Comparison of ENCODE assay signal across 15 mouse cellular contexts in genomic region chr11:31810011-31810786, GRCm38 (mm10).
A peak's percentile ranks its signal among the peaks of the same experiment; 100 is the strongest.
DNase-seq lines count a peak whose midpoint lies in the region; ATAC-seq and TF ChIP-seq lines count a peak whose summit lies in the region.
"Had no signal": no experiment of that assay in that cellular context is flagged by ENCODE, and none has a peak within 500 bp of the region (broad histone marks: within the 10 kb centered on the region; RNA-seq: fewer than 3 reads in every experiment).

No protein-coding gene starts in this region.

- H3K4me1 ChIP-seq in kidney, embryonic 16.5 days (ENCODE audit: insufficient read depth, low read length): peaks cover 24% of the 10 kb centered on the region
- peaks cover 78% of the 10 kb centered on the region for H3K4me1 ChIP-seq in liver, embryonic 15.5 days (replicated peaks)
- H3K4me1 ChIP-seq: forebrain, embryonic 13.5 days had no signal

- no peak overlapping the region for H3K4me3 ChIP-seq in gastrocnemius, adult 2 months
- H3K4me3 ChIP-seq in kidney, embryonic 16.5 days (ENCODE audit: low read length): no peak overlapping the region
- no peak overlapping the region for H3K4me3 ChIP-seq in liver, embryonic 15.5 days (replicated peaks)
- H3K4me3 ChIP-seq: embryonic facial prominence, embryonic 13.5 days; forebrain, embryonic 13.5 days; heart, embryonic 15.5 days; midbrain, embryonic 12.5 days; neural tube, embryonic 13.5 days had no signal

- H3K36me3 ChIP-seq in kidney, embryonic 16.5 days (ENCODE audit: insufficient read depth, low read length): no peaks in the 10 kb centered on the region
- no peaks in the 10 kb centered on the region for H3K36me3 ChIP-seq in liver, embryonic 15.5 days (replicated peaks)
- H3K36me3 ChIP-seq: embryonic facial prominence, embryonic 13.5 days; heart, embryonic 15.5 days; midbrain, embryonic 12.5 days; neural tube, embryonic 13.5 days had no signal

- ATAC-seq in kidney, embryonic 16.5 days (ENCODE audit: low FRiP score, low TSS enrichment): peak; percentile 16; the same call in 1 of the 2 replicates
- ATAC-seq in liver, embryonic 15.5 days (ENCODE audit: insufficient read depth): no peak; the same call in 1 of the 2 replicates
- ATAC-seq: forebrain, embryonic 13.5 days had no signal

- intact Hi-C loops in gastrocnemius, adult 2 months (cut with DNase I): no loop called here
- intact Hi-C loops in gastrocnemius, postnatal 14 days (cut with DNase I; ENCODE audit: low total_unique reads): no loop called here

- no peak overlapping the region for H3K4me2 ChIP-seq in kidney, embryonic 16.5 days (replicated peaks; ENCODE audit: low read depth, low read length)
- H3K4me2 ChIP-seq in liver, embryonic 15.5 days: no peak overlapping the region
- H3K4me2 ChIP-seq: embryonic facial prominence, embryonic 13.5 days; forebrain, embryonic 13.5 days; heart, embryonic 15.5 days; lung, embryonic 14.5 days; midbrain, embryonic 12.5 days; neural tube, embryonic 13.5 days had no signal

- 41% methylated on average over 7 of the region's 7 CpGs for WGBS in kidney, embryonic 16.5 days
- WGBS in liver, embryonic 15.5 days (ENCODE audit: insufficient replicate concordance): 35% methylated on average over 7 of the region's 7 CpGs

- H3K27me3 ChIP-seq in kidney, embryonic 16.5 days (ENCODE audit: insufficient read depth, low read length): no peaks in the 10 kb centered on the region
- H3K27me3 ChIP-seq in liver, embryonic 15.5 days: no peaks in the 10 kb centered on the region
- H3K27me3 ChIP-seq: embryonic facial prominence, embryonic 13.5 days; forebrain, embryonic 13.5 days; heart, embryonic 15.5 days; midbrain, embryonic 12.5 days; neural tube, embryonic 13.5 days had no signal

- no peaks in the 10 kb centered on the region for H3K9me3 ChIP-seq in kidney, embryonic 16.5 days (ENCODE audit: low read length)
- H3K9me3 ChIP-seq in liver, embryonic 15.5 days (replicated peaks): no peaks in the 10 kb centered on the region
- H3K9me3 ChIP-seq: embryonic facial prominence, embryonic 13.5 days; forebrain, embryonic 13.5 days; heart, embryonic 15.5 days; midbrain, embryonic 12.5 days; neural tube, embryonic 13.5 days had no signal

- DNase-seq in gastrocnemius, adult 2 months: no peak
- DNase-seq in gastrocnemius, postnatal 14 days: no peak
- no peak for DNase-seq in kidney, postnatal 14 days
- DNase-seq in R1 (ENCODE audit: low read depth, low spot score): peak; percentile 14
- DNase-seq in urinary bladder, adult 2 months (ENCODE audit: low spot score): no peak
- no peak for DNase-seq in urinary bladder, postnatal 25 days (ENCODE audit: low spot score)
- DNase-seq: cerebellum, adult 8-10 months; lung, embryonic 14.5 days had no signal

- no peak overlapping the region for H3K9ac ChIP-seq in kidney, embryonic 16.5 days (replicated peaks; ENCODE audit: low read length)
- H3K9ac ChIP-seq in liver, embryonic 15.5 days: peak overlapping the region; percentile 35; the same call in 1 of the 2 replicates
- H3K9ac ChIP-seq: embryonic facial prominence, embryonic 13.5 days; forebrain, embryonic 13.5 days; heart, embryonic 15.5 days; lung, embryonic 14.5 days; midbrain, embryonic 12.5 days; neural tube, embryonic 13.5 days had no signal

- peak overlapping the region; percentile 17; the same call in 1 of the 2 replicates for H3K27ac ChIP-seq in gastrocnemius, adult 2 months
- H3K27ac ChIP-seq in kidney, embryonic 16.5 days (ENCODE audit: low read length): no peak overlapping the region
- peak overlapping the region; percentile 94 for H3K27ac ChIP-seq in liver, embryonic 15.5 days (replicated peaks)
- H3K27ac ChIP-seq: embryonic facial prominence, embryonic 13.5 days; forebrain, embryonic 13.5 days; heart, embryonic 15.5 days; midbrain, embryonic 12.5 days; neural tube, embryonic 13.5 days had no signal

- TF ChIP-seq CTCF in gastrocnemius, adult 2 months (IDR thresholded peaks at IDR 0.05): no peak
